Mouse (Mus musculus) neural tube, embryonic 15.5 days (tissue): ENCODE measurements around the gene Prorsd1. TPM values are rescaled to one million over a fixed set of nuclear protein-coding genes. Genes with fewer than 3 reads are reported as not detected.
"Not testable (repeated sequence)": the region's sequence is repeated elsewhere in the genome, so short reads cannot be mapped to it uniquely, and the experiment has no call there.

ENCODE experiments used
- ATAC-seq: fragments of 200-750 bp; cut with Nextera tagmentation; 2 replicates; pipeline ENCODE4 v1.8.0; 2017; ENCODE audit warnings: mild to moderate bottlenecking, moderate TSS enrichment, moderate library complexity; ENCODE audit not compliant: low FRiP score
- H3K27ac ChIP-seq: fragments of 300-500 bp; sonication (generic); replicated peaks from 2 replicates; pipeline ENCODE4 v1.5.1; 2015; ENCODE audit warnings: mild to moderate bottlenecking, inconsistent platforms
- H3K27me3 ChIP-seq: fragments of 300-500 bp; sonication (generic); replicated peaks from 2 replicates; pipeline ENCODE4 v1.6.1; 2015; ENCODE audit warnings: inconsistent platforms
- H3K36me3 ChIP-seq: fragments of 300-500 bp; sonication (generic); 2 replicates; pipeline ENCODE4 v1.6.1; 2015; ENCODE audit warnings: inconsistent platforms
- H3K4me1 ChIP-seq: fragments of 300-500 bp; sonication (generic); 2 replicates; pipeline ENCODE4 v1.6.1; 2015; ENCODE audit warnings: inconsistent platforms
- H3K4me2 ChIP-seq: fragments of 300-500 bp; sonication (generic); 2 replicates; pipeline ENCODE4 v1.6.1; 2015; ENCODE audit warnings: inconsistent platforms, mild to moderate bottlenecking, moderate library complexity
- H3K4me3 ChIP-seq: fragments of 300-500 bp; sonication (generic); replicated peaks from 2 replicates; pipeline ENCODE4 v1.5.1; 2015; ENCODE audit warnings: mild to moderate bottlenecking, inconsistent platforms
- H3K9ac ChIP-seq: fragments of 300-500 bp; sonication (generic); replicated peaks from 2 replicates; pipeline ENCODE4 v1.6.1; 2015; ENCODE audit warnings: mild to moderate bottlenecking, inconsistent platforms
- H3K9me3 ChIP-seq: fragments of 300-500 bp; sonication (generic); replicated peaks from 2 replicates; pipeline ENCODE4 v1.6.1; 2016; ENCODE audit warnings: inconsistent platforms
- WGBS: fragments of 180-500 bp; shearing (Covaris S2); methylation state at CpG from one replicate; pipeline ENCODE4 v1.1.7; 2015; ENCODE audit warnings: mixed read lengths; 5-methylcytosine and 5-hydroxymethylcytosine counted together
- polyA plus RNA-seq: library from polyadenylated mRNA; unstranded; fragments of >200 nt; fragmentation: Nextera tagmentation; extraction: Ambion mirVana; gene quantifications from 2 replicates; pipeline ENCODE4 v1.2.1, GENCODE M21; 2015

The Prorsd1 gene
- polyA plus RNA-seq: 12.5 and 16.3 TPM in 2 replicates

GRCm38 (mm10) chr11:29514682-29515412 lies at the start of gene Prorsd1:
Gene Prorsd1 (minus strand): TSS chr11:29515033.
- 3% methylated on average over 40 of the region's 40 CpGs for WGBS
- Histone ChIP-seq H3K4me1 (peaks cover 5% of the 10 kb centered on the region), H3K27me3 (no peaks in the 10 kb centered on the region), H3K9ac (peak within 1 kb of the TSS; percentile 62), H3K9me3 (no peaks in the 10 kb centered on the region), H3K4me3 (peak within 1 kb of the TSS; percentile 55), H3K36me3 (peaks cover 3% of the 10 kb centered on the region), H3K27ac (peak within 1 kb of the TSS; percentile 78), H3K4me2 (peak within 1 kb of the TSS; percentile 71)
- ATAC-seq: peak; percentile 98

GRCm38 (mm10) chr11:29563406-29563805 lies 48.6 kb upstream of the Prorsd1 start:
- Histone ChIP-seq H3K36me3 (no peaks in the 10 kb centered on the region), H3K9me3 (no peaks in the 10 kb centered on the region), H3K27ac (no peak overlapping the region), H3K4me1 (no peaks in the 10 kb centered on the region), H3K4me2 (no peak overlapping the region), H3K4me3 (no peak overlapping the region), H3K9ac (no peak overlapping the region), H3K27me3 (no peaks in the 10 kb centered on the region)
- WGBS: 92% methylated on average over 2 of the region's 2 CpGs
- no peak for ATAC-seq

GRCm38 (mm10) chr11:29560990-29561389 lies 46.2 kb upstream of the Prorsd1 start:
- H3K4me2 ChIP-seq: no peak overlapping the region
- no peaks in the 10 kb centered on the region for H3K36me3 ChIP-seq
- no peaks in the 10 kb centered on the region for H3K9me3 ChIP-seq
- no peaks in the 10 kb centered on the region for H3K27me3 ChIP-seq
- 90% methylated on average over 3 of the region's 3 CpGs for WGBS
- ATAC-seq: no peak
- no peak overlapping the region for H3K27ac ChIP-seq
- H3K4me1 ChIP-seq: no peaks in the 10 kb centered on the region
- H3K4me3 ChIP-seq: no peak overlapping the region
- no peak overlapping the region for H3K9ac ChIP-seq

GRCm38 (mm10) chr11:29560452-29560851 lies 45.6 kb upstream of the Prorsd1 start:
- Histone ChIP-seq H3K9ac (no peak overlapping the region), H3K4me1 (no peaks in the 10 kb centered on the region), H3K36me3 (no peaks in the 10 kb centered on the region), H3K27ac (no peak overlapping the region), H3K4me2 (no peak overlapping the region), H3K27me3 (no peaks in the 10 kb centered on the region), H3K9me3 (no peaks in the 10 kb centered on the region), H3K4me3 (no peak overlapping the region)
- no peak for ATAC-seq
- WGBS: 92% methylated on average over 9 of the region's 9 CpGs

DNA sequence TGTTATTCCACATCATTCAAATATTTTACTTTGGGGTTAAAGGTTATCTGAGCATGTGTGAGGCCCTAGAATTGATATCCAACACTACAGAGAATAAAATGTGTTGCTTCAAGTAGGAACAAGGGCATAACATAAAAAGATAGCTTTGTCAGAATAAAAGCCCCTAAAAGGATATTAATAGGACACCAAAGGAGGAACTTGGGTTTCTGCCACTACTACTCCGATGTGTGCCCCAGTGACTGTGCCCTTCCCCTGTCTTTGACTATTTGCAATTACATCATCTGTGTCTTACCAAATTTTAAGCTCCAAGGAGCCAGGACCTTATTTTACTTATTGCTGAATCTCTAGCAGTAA lies 34.6 kb upstream of the Prorsd1 start:
- peaks cover 15% of the 10 kb centered on the region for H3K4me1 ChIP-seq
- WGBS: 89% methylated on average over 1 of the region's 1 CpGs
- no peak overlapping the region for H3K4me2 ChIP-seq
- H3K9me3 ChIP-seq: no peaks in the 10 kb centered on the region
- H3K4me3 ChIP-seq: no peak overlapping the region
- no peak for ATAC-seq
- H3K27ac ChIP-seq: no peak overlapping the region
- peaks cover 16% of the 10 kb centered on the region for H3K36me3 ChIP-seq
- no peak overlapping the region for H3K9ac ChIP-seq
- no peaks in the 10 kb centered on the region for H3K27me3 ChIP-seq

DNA sequence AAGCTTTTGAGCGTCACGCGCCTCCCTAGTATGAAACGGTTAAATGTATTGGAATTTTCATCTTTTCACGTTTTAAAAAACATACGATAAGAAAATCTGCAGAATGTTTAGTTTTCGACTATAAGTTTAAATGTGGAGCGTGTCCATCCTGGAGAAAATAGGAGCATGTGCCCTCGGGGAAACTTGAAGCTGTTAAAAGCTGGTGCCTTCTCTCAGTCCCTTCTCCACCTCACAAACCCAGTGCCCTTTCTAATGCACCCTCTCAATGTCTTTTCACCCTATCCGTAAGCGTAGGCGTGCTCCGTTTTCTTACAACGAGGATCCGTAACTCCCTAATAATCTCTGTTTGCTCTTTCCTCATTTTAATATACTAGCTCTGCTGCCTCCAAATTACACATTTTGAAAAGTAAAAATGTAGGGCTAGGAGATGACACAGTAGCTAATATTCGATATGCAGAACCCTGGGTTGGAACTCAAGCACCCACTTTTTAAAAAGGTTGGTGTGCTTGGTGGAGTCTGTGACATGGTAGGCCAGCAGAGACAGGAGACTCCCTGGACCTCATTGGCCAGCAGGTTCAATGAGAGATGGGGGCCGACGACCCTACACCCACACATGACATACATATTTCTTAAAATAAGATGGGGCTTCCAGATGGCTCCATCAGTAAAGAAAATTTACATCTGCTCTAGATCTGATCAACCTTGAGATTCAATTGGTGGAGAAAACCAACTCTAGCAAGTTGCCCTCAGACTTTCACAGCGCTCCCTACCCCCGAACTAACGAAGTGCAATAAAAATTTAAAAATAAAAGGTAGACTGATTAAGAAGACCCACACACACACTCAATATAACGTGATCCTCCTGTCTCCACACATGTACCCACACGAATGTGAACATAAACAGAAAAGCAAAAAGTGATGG lies 33.9 kb upstream of the Prorsd1 start:
- H3K9me3 ChIP-seq: no peaks in the 10 kb centered on the region
- peak overlapping the region; percentile 83 for H3K9ac ChIP-seq
- peak overlapping the region; percentile 96 for H3K27ac ChIP-seq
- H3K36me3 ChIP-seq: peaks cover 23% of the 10 kb centered on the region
- peak overlapping the region; percentile 70 for H3K4me2 ChIP-seq
- no peaks in the 10 kb centered on the region for H3K27me3 ChIP-seq
- peak; percentile 14; the same call in 1 of the 2 replicates for ATAC-seq
- H3K4me3 ChIP-seq: peak overlapping the region; percentile 79
- peaks cover 15% of the 10 kb centered on the region for H3K4me1 ChIP-seq
- 27% methylated on average over 23 of the region's 23 CpGs for WGBS

- under 1% methylated on average over 46 of the region's 46 CpGs for WGBS
- H3K9ac ChIP-seq: peak within 1 kb of the TSS; percentile 83
- H3K4me2 ChIP-seq: peak within 1 kb of the TSS; percentile 70
- peak; percentile 98 for ATAC-seq
- H3K4me3 ChIP-seq: peak within 1 kb of the TSS; percentile 79
- peak within 1 kb of the TSS; percentile 96 for H3K27ac ChIP-seq
- H3K4me1 ChIP-seq: peaks cover 15% of the 10 kb centered on the region
- no peaks in the 10 kb centered on the region for H3K9me3 ChIP-seq
- H3K27me3 ChIP-seq: no peaks in the 10 kb centered on the region
- H3K36me3 ChIP-seq: peaks cover 23% of the 10 kb centered on the region
Measured at GRCm38 (mm10) chr11:29547752-29548503, 33.1 kb upstream of the Prorsd1 start, which contains the start of the genes Clhc1 and Rps27a. Gene Clhc1 (plus strand): TSS chr11:29547950. Gene Rps27a (minus strand): TSS chr11:29548109.

GRCm38 (mm10) chr11:29547249-29547751 lies 32.5 kb upstream of the Prorsd1 start:
- peak overlapping the region; percentile 70 for H3K4me2 ChIP-seq
- peak overlapping the region; percentile 96 for H3K27ac ChIP-seq
- WGBS: under 1% methylated on average over 27 of the region's 27 CpGs
- H3K9me3 ChIP-seq: no peaks in the 10 kb centered on the region
- peaks cover 24% of the 10 kb centered on the region for H3K36me3 ChIP-seq
- peaks cover 15% of the 10 kb centered on the region for H3K4me1 ChIP-seq
- H3K9ac ChIP-seq: peak overlapping the region; percentile 83
- no peaks in the 10 kb centered on the region for H3K27me3 ChIP-seq
- H3K4me3 ChIP-seq: peak overlapping the region; percentile 79
- peak; percentile 25 for ATAC-seq

DNA sequence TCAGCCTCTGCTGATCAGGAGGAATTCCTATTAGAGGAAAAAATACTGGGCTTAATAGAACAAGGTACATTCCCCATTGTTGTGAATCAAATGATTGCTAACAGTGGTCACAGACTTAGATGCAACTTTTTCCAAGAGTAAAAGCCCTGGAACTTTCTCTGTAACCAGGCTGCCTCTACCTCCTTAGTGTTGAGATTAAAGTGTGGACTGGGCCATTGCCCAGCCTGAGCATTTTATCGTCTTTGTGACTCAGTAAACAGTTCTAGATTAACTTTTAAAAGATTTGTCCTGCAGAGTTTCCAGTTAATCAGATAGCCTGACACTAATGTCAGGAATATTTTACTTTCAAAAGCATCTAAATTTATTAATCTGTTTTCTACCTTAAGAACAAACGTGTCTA lies 31.9 kb upstream of the Prorsd1 start:
- H3K4me3 ChIP-seq: peak overlapping the region; percentile 79
- H3K36me3 ChIP-seq: peaks cover 26% of the 10 kb centered on the region
- peaks cover 15% of the 10 kb centered on the region for H3K4me1 ChIP-seq
- peak overlapping the region; percentile 83 for H3K9ac ChIP-seq
- WGBS: 21% methylated on average over 2 of the region's 2 CpGs
- no peak for ATAC-seq
- H3K4me2 ChIP-seq: peak overlapping the region; percentile 70
- H3K9me3 ChIP-seq: no peaks in the 10 kb centered on the region
- no peaks in the 10 kb centered on the region for H3K27me3 ChIP-seq
- H3K27ac ChIP-seq: peak overlapping the region; percentile 96; the same call in 1 of the 2 replicates

- peaks cover 15% of the 10 kb centered on the region for H3K4me1 ChIP-seq
- H3K9me3 ChIP-seq, H3K27me3 ChIP-seq, H3K27ac ChIP-seq, ATAC-seq: not testable (repeated sequence)
- WGBS: 99% methylated on average over 2 of the region's 2 CpGs
- peak overlapping the region; percentile 79; the same call in 1 of the 2 replicates for H3K4me3 ChIP-seq
- peaks cover 30% of the 10 kb centered on the region for H3K36me3 ChIP-seq
- H3K4me2 ChIP-seq: peak overlapping the region; percentile 70
- H3K9ac ChIP-seq: 0 out of 2 replicates have a peak overlapping the region, but pooled peaks have one; percentile 83
Measured at GRCm38 (mm10) chr11:29546297-29546696, 31.5 kb upstream of the Prorsd1 start.
